Mouse (Mus musculus) embryonic fibroblast, embryonic 13.5 days (primary cell): ENCODE data around the gene Tmtc2.

ENCODE experiments used
- CTCF ChIP-seq: IDR thresholded peaks from 2 replicates; pipeline ENCODE4 v1.5.1; 2011; ENCODE audit warnings: mild to moderate bottlenecking, control low read depth, low read length, moderate library complexity, borderline replicate concordance; ENCODE audit not compliant: insufficient read depth
- POLR2A ChIP-seq: IDR thresholded peaks from 2 replicates; pipeline ENCODE4 v1.6.1; 2011; ENCODE audit warnings: low read depth, mild to moderate bottlenecking, control low read depth, low read length, moderate library complexity

DNA sequence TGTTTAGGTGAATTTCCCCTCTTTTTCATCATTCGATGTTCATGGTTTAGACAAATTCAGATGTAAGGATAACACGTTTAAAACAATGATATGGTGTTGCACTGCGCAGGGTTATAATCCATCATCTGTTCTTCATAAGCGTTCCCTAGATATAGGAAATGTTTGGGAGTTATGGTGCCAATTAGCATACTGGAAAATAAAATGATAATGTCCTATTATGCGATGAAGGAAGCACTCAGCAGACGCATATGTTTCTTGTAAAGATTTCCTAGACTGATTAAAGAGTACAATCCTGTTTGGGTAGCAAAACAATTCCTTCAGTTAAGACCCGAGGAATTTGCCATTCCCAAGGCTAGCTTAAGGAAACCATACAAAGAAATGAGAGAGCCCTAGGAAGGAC is 343.8 kb downstream of the Tmtc2 start:
- TF ChIP-seq CTCF (no peak), POLR2A (no peak)
